Mouse (Mus musculus) liver, postnatal 0 days (tissue): ENCODE data around the gene Dlg1.

ENCODE experiments used
- CTCF ChIP-seq: sonication (generic); IDR thresholded peaks from 2 replicates; pipeline ENCODE4 v1.5.1; 2016; ENCODE audit warnings: antibody characterized with exemption, low read depth
- EP300 ChIP-seq: IDR thresholded peaks from 2 replicates; pipeline ENCODE4 v1.6.1; 2016; ENCODE audit warnings: antibody characterized with exemption, low read depth, mild to moderate bottlenecking

GRCm38 (mm10) chr16:31626331-31626730 lies 36.9 kb upstream of the Dlg1 start:
- TF ChIP-seq EP300 (no peak), CTCF (no peak)
